Mouse (Mus musculus) midbrain, postnatal 0 days (tissue): ENCODE measurements around the gene Oaz3. TPM values are rescaled to one million over a fixed set of nuclear protein-coding genes. Genes with fewer than 3 reads are reported as not detected.

Experiments
- ATAC-seq: fragments of 200-750 bp; cut with Nextera tagmentation; 2 replicates; pipeline ENCODE4 v1.8.0; 2017; ENCODE audit warnings: moderate number of reproducible peaks, mild to moderate bottlenecking, moderate TSS enrichment, moderate library complexity; ENCODE audit not compliant: low FRiP score
- DNase-seq: peaks from one replicate; pipeline ENCODE4 v3.0.0-alpha.2; 2015; ENCODE audit warnings: low spot score
- H3K27ac ChIP-seq: fragments of 300-500 bp; sonication (generic); 2 replicates; pipeline ENCODE4 v1.5.1; 2014; ENCODE audit warnings: low read depth, mild to moderate bottlenecking, low read length, mixed read lengths
- H3K27me3 ChIP-seq: fragments of 300-500 bp; sonication (generic); 2 replicates; pipeline ENCODE4 v1.6.1; 2014; ENCODE audit warnings: low read length, control low read depth, mixed read lengths; ENCODE audit not compliant: insufficient read depth
- H3K36me3 ChIP-seq: fragments of 300-500 bp; sonication (generic); 2 replicates; pipeline ENCODE4 v1.6.1; 2014; ENCODE audit warnings: low read length, control low read depth, mixed read lengths; ENCODE audit not compliant: insufficient read depth
- H3K4me1 ChIP-seq: fragments of 300-500 bp; sonication (generic); 2 replicates; pipeline ENCODE4 v1.6.1; 2014; ENCODE audit warnings: mild to moderate bottlenecking, control low read depth, antibody characterized with exemption, low read length, mixed read lengths; ENCODE audit not compliant: insufficient read depth
- H3K4me2 ChIP-seq: fragments of 300-500 bp; sonication (generic); 2 replicates; pipeline ENCODE4 v1.6.1; 2014; ENCODE audit warnings: low read depth, mild to moderate bottlenecking, low read length, mixed read lengths; ENCODE audit not compliant: poor library complexity, severe bottlenecking
- H3K4me3 ChIP-seq: fragments of 300-500 bp; sonication (generic); 2 replicates; pipeline ENCODE4 v1.5.1; 2014; ENCODE audit warnings: low read depth, mild to moderate bottlenecking, low read length, moderate library complexity
- H3K9ac ChIP-seq: fragments of 300-500 bp; sonication (generic); replicated peaks from 2 replicates; pipeline ENCODE4 v1.6.1; 2014; ENCODE audit warnings: mild to moderate bottlenecking, low read length, moderate library complexity, mixed read lengths; ENCODE audit not compliant: poor library complexity, severe bottlenecking
- H3K9me3 ChIP-seq: fragments of 300-500 bp; sonication (generic); 2 replicates; pipeline ENCODE4 v1.6.1; 2016; ENCODE audit warnings: low read length, control low read depth
- CTCF ChIP-seq: IDR thresholded peaks from 2 replicates; pipeline ENCODE4 v1.5.1; 2016; ENCODE audit warnings: antibody characterized with exemption, mild to moderate bottlenecking
- WGBS: fragments of 180-500 bp; shearing (Covaris S2); extraction: QIAGEN DNeasy Blood & Tissue Kit; methylation state at CpG from one replicate; pipeline ENCODE4 v1.1.7; 2014; 5-methylcytosine and 5-hydroxymethylcytosine counted together
- polyA plus RNA-seq: library from polyadenylated mRNA; unstranded; fragments of >200 nt; fragmentation: Nextera tagmentation; extraction: Ambion mirVana; gene quantifications from 2 replicates; pipeline ENCODE4 v1.2.1, GENCODE M21; 2015
- total RNA-seq: library from RNA; depleted of rRNA; stranded (reverse); fragments of >200 nt; gene quantifications from 2 replicates; pipeline ENCODE4 v1.2.3, GENCODE M21; 2014

The Oaz3 gene
- total and polyA plus RNA-seq, 2 experiments from 2014 or later, result 0.68 TPM; not detected in 1

DNA sequence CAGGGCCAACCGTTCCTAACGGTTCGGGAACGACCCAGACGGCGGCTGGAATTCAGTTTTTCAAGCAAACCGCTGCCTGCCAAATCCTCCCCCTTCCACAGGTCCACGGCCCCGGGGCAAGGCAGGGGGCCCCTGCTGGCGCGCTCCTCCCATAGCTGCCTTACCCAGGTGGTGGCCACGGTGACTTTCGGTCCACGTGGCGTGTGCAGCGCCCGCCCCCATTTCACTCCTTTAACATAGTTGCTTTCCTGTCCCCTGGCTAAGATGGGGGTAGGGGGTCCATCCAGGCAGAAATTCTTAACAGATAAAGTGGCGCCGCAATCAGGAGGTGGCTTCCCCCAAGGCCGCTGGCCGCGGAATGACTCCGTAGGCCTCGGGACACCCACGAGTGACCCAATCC, 31.2 kb downstream of the Oaz3 start:
- TF ChIP-seq CTCF, result no peak
- peak; percentile 64 for ATAC-seq
- DNase-seq, result no peak
- H3K4me3 ChIP-seq, result peak overlapping the region; percentile 56
- peak overlapping the region; percentile 34 for H3K9ac ChIP-seq
- under 1% methylated on average over 25 of the region's 25 CpGs for WGBS
- peak overlapping the region; percentile 57 for H3K4me2 ChIP-seq
- H3K9me3 ChIP-seq, result no peaks in the 10 kb centered on the region
- no peaks in the 10 kb centered on the region for H3K36me3 ChIP-seq
- H3K27me3 ChIP-seq, result no peaks in the 10 kb centered on the region
- peak overlapping the region; percentile 64 for H3K27ac ChIP-seq
- H3K4me1 ChIP-seq, result peaks cover 5% of the 10 kb centered on the region; the same call in 1 of the 2 replicates

DNA sequence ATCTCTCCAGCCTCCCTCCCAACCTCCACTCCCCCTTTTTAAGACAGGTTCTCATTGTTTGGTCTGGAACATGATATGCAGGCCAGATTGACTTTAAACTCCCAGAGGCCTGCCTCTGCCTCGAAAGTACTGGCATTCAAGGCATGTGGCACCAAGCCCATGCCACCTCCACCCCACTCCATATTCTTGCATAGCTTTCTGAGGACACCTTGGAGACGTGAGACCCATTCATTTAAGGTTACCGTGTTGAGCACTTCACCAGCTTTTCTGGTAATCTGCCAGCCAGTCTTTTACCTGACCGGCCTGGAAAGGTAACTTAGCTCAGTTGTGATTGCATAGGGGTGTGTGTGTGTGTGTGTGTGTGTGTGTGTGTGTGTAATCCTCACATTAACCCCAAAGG, 38.2 kb downstream of the Oaz3 start:
- H3K9ac ChIP-seq, result no peak overlapping the region
- no peak overlapping the region for H3K4me2 ChIP-seq
- no peaks in the 10 kb centered on the region for H3K4me1 ChIP-seq
- DNase-seq (no peak), ATAC-seq (no peak)
- 79% methylated on average over 4 of the region's 4 CpGs for WGBS
- TF ChIP-seq CTCF, result no peak
- H3K27me3 ChIP-seq, result no peaks in the 10 kb centered on the region; the same call in 1 of the 2 replicates
- no peaks in the 10 kb centered on the region for H3K9me3 ChIP-seq
- no peak overlapping the region for H3K4me3 ChIP-seq
- H3K27ac ChIP-seq, result no peak overlapping the region
- no peaks in the 10 kb centered on the region for H3K36me3 ChIP-seq

DNA sequence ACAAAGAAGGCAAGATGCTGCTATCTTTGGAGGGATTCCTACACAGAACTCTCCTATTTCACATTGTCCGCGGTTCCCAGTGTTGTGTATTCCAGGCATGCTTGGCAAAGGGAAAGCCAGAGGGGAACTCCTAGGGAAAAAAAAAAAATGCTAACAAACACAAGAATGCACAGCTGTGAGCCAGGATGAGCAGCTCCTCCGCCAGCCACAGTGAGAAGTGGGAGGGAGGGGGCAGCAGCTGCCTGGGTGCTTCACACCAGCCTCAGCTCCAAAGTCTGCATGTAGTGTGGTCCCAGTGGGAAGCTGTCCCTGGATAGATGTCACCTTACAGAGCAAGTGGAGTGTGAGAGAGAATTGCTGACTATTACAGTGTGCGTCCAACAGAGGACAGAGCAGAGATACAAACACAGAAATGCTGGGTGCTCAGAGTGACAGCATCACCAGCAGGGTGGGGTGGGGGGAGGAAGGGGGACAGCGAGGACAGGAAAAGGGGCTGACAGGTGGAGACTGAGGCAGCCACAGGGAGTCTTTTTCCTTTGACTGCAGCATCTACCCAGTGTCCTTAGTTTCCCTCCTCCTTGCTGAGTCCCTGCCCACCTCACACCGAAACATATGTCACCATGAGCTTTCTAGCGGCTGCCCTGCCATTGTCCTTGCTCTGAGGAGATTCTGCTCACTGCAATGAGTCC, 39.2 kb downstream of the Oaz3 start:
- Histone ChIP-seq H3K4me2 (no peak overlapping the region), H3K27ac (no peak overlapping the region), H3K9me3 (no peaks in the 10 kb centered on the region), H3K4me1 (no peaks in the 10 kb centered on the region; the same call in 1 of the 2 replicates), H3K9ac (no peak overlapping the region), H3K36me3 (no peaks in the 10 kb centered on the region), H3K27me3 (no peaks in the 10 kb centered on the region; the same call in 1 of the 2 replicates), H3K4me3 (no peak overlapping the region)
- 25% methylated on average over 7 of the region's 7 CpGs for WGBS
- ATAC-seq, result peak; percentile 18; the same call in 1 of the 2 replicates
- peak; percentile 24 for DNase-seq
- TF ChIP-seq CTCF, result peak; percentile 5; the same call in 1 of the 2 replicates

DNA sequence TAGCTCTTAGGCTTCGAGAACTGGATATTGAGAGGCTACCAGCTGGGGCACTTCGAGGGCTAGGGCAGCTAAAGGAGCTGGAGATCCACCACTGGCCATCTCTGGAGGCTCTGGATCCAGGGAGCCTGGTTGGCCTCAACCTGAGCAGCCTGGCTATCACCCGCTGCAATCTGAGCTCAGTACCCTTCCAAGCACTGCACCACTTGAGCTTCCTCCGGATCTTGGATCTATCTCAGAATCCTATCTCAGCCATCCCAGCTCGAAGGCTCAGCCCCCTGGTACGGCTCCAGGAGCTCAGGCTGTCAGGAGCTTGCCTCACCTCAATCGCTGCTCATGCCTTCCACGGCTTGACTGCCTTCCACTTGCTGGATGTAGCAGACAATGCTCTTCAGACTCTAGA, 41.3 kb downstream of the Oaz3 start:
- DNase-seq, result no peak
- WGBS, result 80% methylated on average over 8 of the region's 8 CpGs
- H3K4me2 ChIP-seq, result no peak overlapping the region
- H3K9me3 ChIP-seq, result no peaks in the 10 kb centered on the region
- H3K27me3 ChIP-seq, result no peaks in the 10 kb centered on the region; the same call in 1 of the 2 replicates
- no peak for TF ChIP-seq CTCF
- H3K4me3 ChIP-seq, result no peak overlapping the region
- H3K9ac ChIP-seq, result no peak overlapping the region
- H3K4me1 ChIP-seq, result no peaks in the 10 kb centered on the region; the same call in 1 of the 2 replicates
- no peaks in the 10 kb centered on the region for H3K36me3 ChIP-seq
- no peak overlapping the region for H3K27ac ChIP-seq
- no peak for ATAC-seq

DNA sequence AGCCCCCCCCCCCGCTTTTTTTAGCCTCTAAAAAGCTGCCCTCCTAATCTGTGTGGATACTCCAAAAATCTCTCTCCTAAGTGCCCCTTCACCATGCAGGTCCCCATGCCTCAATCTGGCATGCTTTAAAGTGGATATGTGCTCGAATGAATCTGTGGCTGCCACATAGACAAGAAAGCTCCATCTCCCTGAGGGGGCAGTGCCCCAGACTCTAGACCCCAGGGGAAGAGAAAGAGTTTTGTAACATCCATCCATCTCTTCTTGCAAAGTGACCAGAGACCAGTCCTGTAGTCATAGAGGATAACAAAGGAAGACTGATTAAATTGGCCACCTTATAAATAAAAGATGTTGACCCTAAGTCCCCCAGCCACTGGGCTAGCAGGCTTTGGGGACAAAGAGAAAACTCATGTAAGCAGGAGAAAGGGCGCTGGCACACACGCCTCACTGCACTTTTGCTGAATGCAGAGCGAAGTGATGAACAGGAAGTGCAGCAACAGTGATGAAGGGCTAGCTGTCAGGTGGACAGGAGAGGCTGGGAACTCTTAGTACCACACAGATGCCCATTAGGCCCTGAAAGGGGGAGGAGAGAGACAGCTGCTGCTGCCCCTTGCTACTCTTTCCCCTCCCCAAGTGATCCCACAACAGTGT, 43.9 kb downstream of the Oaz3 start:
- Histone ChIP-seq H3K9me3 (no peaks in the 10 kb centered on the region), H3K36me3 (no peaks in the 10 kb centered on the region), H3K27ac (no peak overlapping the region), H3K4me2 (peak overlapping the region; percentile 69), H3K9ac (0 out of 2 replicates have a peak overlapping the region, but pooled peaks have one; percentile 19), H3K4me3 (peak overlapping the region; percentile 33), H3K27me3 (no peaks in the 10 kb centered on the region; the same call in none of the 2 replicates), H3K4me1 (no peaks in the 10 kb centered on the region; the same call in 1 of the 2 replicates)
- WGBS, result 27% methylated on average over 5 of the region's 5 CpGs
- TF ChIP-seq CTCF, result no peak
- ATAC-seq, result no peak
- peak; percentile 14 for DNase-seq

DNA sequence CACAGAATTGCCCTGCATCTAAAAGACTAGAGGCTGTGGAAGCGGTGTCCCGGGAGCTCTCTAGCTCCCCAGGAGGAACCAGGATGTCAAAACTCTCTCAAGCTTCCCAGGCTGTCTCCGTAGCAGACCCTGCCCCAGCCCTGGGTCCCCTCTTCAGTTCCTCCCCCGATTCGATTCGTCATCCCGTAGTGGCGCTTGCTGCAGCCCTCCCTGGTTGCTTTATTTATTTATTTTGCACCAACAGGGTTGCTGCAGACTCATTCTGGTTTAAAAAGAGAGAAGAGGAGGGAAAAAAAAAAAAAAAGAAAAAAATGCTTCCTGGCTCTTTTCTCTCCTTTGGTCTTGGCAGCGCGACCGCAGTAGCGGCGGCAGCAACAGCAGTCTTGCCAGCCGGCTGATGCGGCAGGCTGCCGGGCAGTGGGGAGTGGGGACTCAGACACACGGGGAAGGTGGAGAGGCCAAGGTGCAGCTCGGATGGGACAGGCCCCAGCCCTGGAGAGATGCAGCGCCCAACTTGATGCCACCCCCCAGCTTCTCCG, 44.7 kb downstream of the Oaz3 start:
- no peak overlapping the region for H3K27ac ChIP-seq

More for the DNA sequence above, 44.7 kb downstream of the Oaz3 start:
- H3K4me2 ChIP-seq, result peak overlapping the region; percentile 69
- peak overlapping the region; percentile 47 for H3K9ac ChIP-seq
- peak overlapping the region; percentile 33 for H3K4me3 ChIP-seq
- no peaks in the 10 kb centered on the region for H3K36me3 ChIP-seq
- under 1% methylated on average over 20 of the region's 20 CpGs for WGBS
- TF ChIP-seq CTCF, result peak; percentile 52
- no peaks in the 10 kb centered on the region; the same call in 1 of the 2 replicates for H3K4me1 ChIP-seq
- DNase-seq (peak; percentile 80), ATAC-seq (peak; percentile 79)
- no peaks in the 10 kb centered on the region for H3K9me3 ChIP-seq
- no peaks in the 10 kb centered on the region; the same call in none of the 2 replicates for H3K27me3 ChIP-seq
